Mouse (Mus musculus) kidney, embryonic 15.5 days (tissue): ENCODE measurements around the gene Fgd4. TPM values are rescaled to one million over a fixed set of nuclear protein-coding genes. Genes with fewer than 3 reads are reported as not detected.
"Not testable (repeated sequence)": the region's sequence is repeated elsewhere in the genome, so short reads cannot be mapped to it uniquely, and the experiment has no call there.

ENCODE experiments used
- ATAC-seq: fragments of 200-750 bp; cut with Nextera tagmentation; replicated peaks from 2 replicates; pipeline ENCODE4 v1.8.0; 2017; ENCODE audit warnings: moderate TSS enrichment; ENCODE audit not compliant: low FRiP score
- H3K27ac ChIP-seq: fragments of 300-500 bp; sonication (generic); 2 replicates; pipeline ENCODE4 v1.5.1; 2015; ENCODE audit warnings: mild to moderate bottlenecking, inconsistent platforms
- H3K27me3 ChIP-seq: fragments of 300-500 bp; sonication (generic); 2 replicates; pipeline ENCODE4 v1.6.1; 2015; ENCODE audit warnings: inconsistent platforms
- H3K36me3 ChIP-seq: fragments of 300-500 bp; sonication (generic); 2 replicates; pipeline ENCODE4 v1.6.1; 2015; ENCODE audit warnings: inconsistent platforms
- H3K4me1 ChIP-seq: fragments of 300-500 bp; sonication (generic); 2 replicates; pipeline ENCODE4 v1.6.1; 2015; ENCODE audit warnings: inconsistent platforms
- H3K4me2 ChIP-seq: fragments of 300-500 bp; sonication (generic); 2 replicates; pipeline ENCODE4 v1.6.1; 2015; ENCODE audit warnings: moderate library complexity, mild to moderate bottlenecking, inconsistent platforms
- H3K4me3 ChIP-seq: fragments of 300-500 bp; sonication (generic); replicated peaks from 2 replicates; pipeline ENCODE4 v1.5.1; 2015; ENCODE audit warnings: mild to moderate bottlenecking, inconsistent platforms
- H3K9ac ChIP-seq: fragments of 300-500 bp; sonication (generic); 2 replicates; pipeline ENCODE4 v1.6.1; 2015; ENCODE audit warnings: mild to moderate bottlenecking, inconsistent platforms
- H3K9me3 ChIP-seq: fragments of 300-500 bp; sonication (generic); replicated peaks from 2 replicates; pipeline ENCODE4 v1.6.1; 2016; ENCODE audit warnings: inconsistent platforms
- WGBS: fragments of 180-500 bp; shearing (Covaris S2); methylation state at CpG from one replicate; pipeline ENCODE4 v1.1.7; 2015; ENCODE audit warnings: mixed read lengths; 5-methylcytosine and 5-hydroxymethylcytosine counted together
- polyA plus RNA-seq: library from polyadenylated mRNA; unstranded; fragments of >200 nt; fragmentation: Nextera tagmentation; extraction: Ambion mirVana; gene quantifications from 2 replicates; pipeline ENCODE4 v1.2.1, GENCODE M21; 2015

Fgd4 gene
- polyA plus RNA-seq, 1 experiment from 2014 or later, result 14.8 TPM

GRCm38 (mm10) chr16:16484601-16485000 lies 115.7 kb downstream of the Fgd4 start:
- Histone ChIP-seq H3K4me3 (no peak overlapping the region), H3K9ac (no peak overlapping the region), H3K4me2 (no peak overlapping the region), H3K4me1 (no peaks in the 10 kb centered on the region), H3K27ac (no peak overlapping the region), H3K27me3 (no peaks in the 10 kb centered on the region), H3K9me3 (no peaks in the 10 kb centered on the region), H3K36me3 (peaks cover 13% of the 10 kb centered on the region)
- no peak for ATAC-seq
- 91% methylated on average over 4 of the region's 4 CpGs for WGBS

DNA sequence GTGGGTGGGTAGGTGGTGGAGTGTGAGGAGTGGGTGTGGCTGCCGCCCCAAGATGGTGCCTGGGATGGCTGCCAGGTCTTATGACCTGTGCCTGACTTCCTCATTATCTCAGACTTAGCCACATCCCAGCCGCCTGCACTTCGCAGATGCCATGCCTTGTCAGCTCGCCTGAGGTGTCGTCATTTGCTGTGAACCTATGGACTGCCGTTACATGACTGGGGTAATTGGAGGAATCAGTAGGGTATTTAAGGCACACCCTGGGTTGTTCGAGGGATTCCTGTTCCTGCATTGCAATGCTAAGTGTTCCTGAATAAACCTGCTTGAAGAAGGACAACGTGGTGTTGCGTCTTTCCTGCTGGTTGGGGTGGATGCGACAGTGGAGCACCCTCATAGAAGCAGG lies 126.9 kb downstream of the Fgd4 start:
- WGBS, result 88% methylated on average over 10 of the region's 10 CpGs
- not testable (repeated sequence) for H3K27ac ChIP-seq, H3K27me3 ChIP-seq, H3K9me3 ChIP-seq, H3K4me1 ChIP-seq, H3K4me3 ChIP-seq, ATAC-seq, H3K9ac ChIP-seq, H3K4me2 ChIP-seq
- peaks cover 27% of the 10 kb centered on the region for H3K36me3 ChIP-seq

- Histone ChIP-seq H3K4me3 (no peak overlapping the region), H3K4me1 (no peaks in the 10 kb centered on the region), H3K36me3 (peaks cover 11% of the 10 kb centered on the region), H3K9ac (no peak overlapping the region), H3K4me2 (no peak overlapping the region), H3K27me3 (no peaks in the 10 kb centered on the region), H3K27ac (no peak overlapping the region), H3K9me3 (no peaks in the 10 kb centered on the region)
- ATAC-seq, result no peak
- 89% methylated on average over 1 of the region's 1 CpGs for WGBS
These were observed 150.3 kb downstream of the Fgd4 start for GRCm38 (mm10) chr16:16450021-16450420.

GRCm38 (mm10) chr16:16438436-16438835 lies 161.9 kb downstream of the Fgd4 start:
- Histone ChIP-seq H3K36me3 (peaks cover 19% of the 10 kb centered on the region), H3K9me3 (no peaks in the 10 kb centered on the region), H3K4me3 (no peak overlapping the region), H3K27ac (no peak overlapping the region), H3K27me3 (no peaks in the 10 kb centered on the region), H3K4me1 (no peaks in the 10 kb centered on the region), H3K9ac (no peak overlapping the region), H3K4me2 (no peak overlapping the region)
- ATAC-seq, result no peak
- WGBS, result 34% methylated on average over 1 of the region's 1 CpGs

GRCm38 (mm10) chr16:16422456-16422855 lies 177.9 kb downstream of the Fgd4 start:
- H3K36me3 ChIP-seq, result peaks cover 21% of the 10 kb centered on the region
- no peak overlapping the region for H3K27ac ChIP-seq
- H3K4me3 ChIP-seq, result no peak overlapping the region
- H3K4me2 ChIP-seq, result no peak overlapping the region
- no peaks in the 10 kb centered on the region for H3K27me3 ChIP-seq
- ATAC-seq, result no peak
- H3K9me3 ChIP-seq, result no peaks in the 10 kb centered on the region
- WGBS, result 91% methylated on average over 2 of the region's 2 CpGs
- no peak overlapping the region for H3K9ac ChIP-seq
- H3K4me1 ChIP-seq, result no peaks in the 10 kb centered on the region

DNA sequence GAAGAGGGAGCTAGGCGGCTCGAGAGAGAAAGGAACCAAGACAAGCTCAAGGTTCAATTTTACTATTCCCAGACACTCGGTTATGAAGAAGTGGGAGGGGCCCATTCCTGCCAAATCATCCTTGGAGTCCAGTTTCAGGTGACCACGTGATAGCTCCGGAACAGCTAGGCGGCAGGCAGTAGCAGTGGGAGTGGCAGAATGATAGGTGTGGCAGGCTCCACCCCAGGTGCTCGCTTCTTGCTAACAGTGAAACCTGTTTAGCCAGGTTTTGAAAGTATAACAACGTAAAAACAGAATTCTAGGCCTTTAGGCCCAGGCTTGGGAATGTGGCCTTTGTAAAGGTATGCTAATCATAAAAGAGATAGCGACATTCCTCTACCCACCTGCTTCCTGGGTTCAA lies 233.1 kb downstream of the Fgd4 start:
- H3K4me3 ChIP-seq, H3K36me3 ChIP-seq, ATAC-seq, H3K4me1 ChIP-seq, H3K9me3 ChIP-seq, H3K27me3 ChIP-seq, H3K4me2 ChIP-seq, H3K9ac ChIP-seq, H3K27ac ChIP-seq: not testable (repeated sequence)
- WGBS, result 62% methylated on average over 9 of the region's 9 CpGs

Other genes with a start within 250 kb of the Fgd4 start
- 62.3 and 65.9 TPM in 2 replicates for gene Dnm1l, start 241.6 kb downstream of the Fgd4 start, polyA plus RNA-seq
- not detected in 2 replicates for gene Olfr19, start 75.9 kb upstream of the Fgd4 start, polyA plus RNA-seq
- 0.48 and 0.51 TPM in 2 replicates for gene Spag6l, start 228.9 kb upstream of the Fgd4 start, polyA plus RNA-seq